Mouse (Mus musculus): ENCODE results near the gene Gm20831.
"Not testable (repeated sequence)": the region's sequence is repeated elsewhere in the genome, so short reads cannot be mapped to it uniquely, and the experiment has no call there.

The Gm20831 gene

DNA sequence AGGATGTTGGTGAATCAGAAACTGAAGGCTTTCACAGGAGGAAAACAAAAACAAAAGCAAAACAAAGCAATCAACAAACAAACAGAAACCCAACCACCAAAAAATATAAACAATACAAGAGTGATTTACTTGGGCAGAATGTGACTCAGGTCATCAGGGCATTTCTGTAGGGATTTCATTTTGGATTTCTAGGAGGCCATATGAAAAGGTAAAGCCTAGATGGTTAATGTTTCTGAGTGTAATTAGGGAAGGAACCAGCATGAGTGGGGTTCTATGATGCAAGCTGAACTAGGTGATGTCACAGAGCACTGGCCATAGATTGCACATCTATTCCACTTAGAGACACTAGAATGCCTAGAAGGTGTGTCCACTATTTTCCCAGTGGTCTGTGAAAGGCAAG lies at the start of gene Gm20831, which contains the start of gene Gm20772:
Gene Gm20831 (plus strand): TSS at position 301 of the 400 bp plus-strand sequence.
Gene Gm20772 (plus strand): TSS at position 301 of the 400 bp plus-strand sequence.
- not testable (repeated sequence) for DNase-seq

DNA sequence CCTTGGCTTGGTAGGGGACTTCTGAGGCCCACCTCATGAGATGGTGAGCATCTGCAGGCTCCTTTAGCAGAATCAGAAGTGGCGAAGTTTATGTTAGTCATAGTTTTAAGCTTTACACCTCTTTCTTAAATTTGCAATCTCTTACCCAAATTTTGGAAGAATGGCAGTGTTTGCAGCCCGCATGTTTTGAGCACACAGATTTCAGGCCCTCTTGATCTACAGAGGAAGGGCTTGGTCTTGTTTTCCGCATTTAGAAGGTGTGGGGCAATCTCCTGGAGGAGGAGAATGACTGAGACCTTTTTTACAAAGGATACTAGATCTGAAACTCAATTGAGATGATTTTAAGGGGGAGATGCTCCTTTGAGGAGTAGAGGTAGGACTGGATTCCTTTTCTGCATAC lies 28.4 kb upstream of the Gm20831 start, which contains the start of gene Gm21904:
Gene Gm21904 (minus strand): TSS at position 101 of the 400 bp plus-strand sequence.
- not testable (repeated sequence) for DNase-seq

DNA sequence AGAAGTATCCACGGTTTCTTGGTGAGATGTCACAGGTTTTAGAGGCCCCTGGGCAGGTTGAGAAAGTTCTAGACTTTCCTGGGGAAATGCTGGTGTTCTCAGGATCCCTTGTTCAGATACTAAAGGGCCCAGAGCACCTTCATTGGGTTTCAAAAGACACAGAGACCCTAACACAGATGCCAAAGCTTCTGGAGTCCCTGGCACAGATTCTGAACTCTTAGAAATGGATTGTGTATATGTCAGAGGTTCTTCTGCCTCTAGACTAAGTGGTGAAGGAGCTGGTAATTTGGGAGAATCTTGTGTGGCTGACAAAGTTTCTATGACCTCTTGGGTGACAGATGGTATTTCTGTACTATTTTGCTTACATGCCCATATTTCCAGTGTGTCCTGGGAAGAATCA lies 62.7 kb downstream of the Gm20831 start, which contains the start of gene Srsy:
Gene Srsy (minus strand): TSS at position 101 of the 400 bp plus-strand sequence.
- not testable (repeated sequence) for DNase-seq
